Mouse (Mus musculus) embryonic facial prominence, embryonic 13.5 days (tissue): ENCODE results near the gene Cyp2d9. TPM values are rescaled to one million over a fixed set of nuclear protein-coding genes. Genes with fewer than 3 reads are reported as not detected.
"Not testable (repeated sequence)": the region's sequence is repeated elsewhere in the genome, so short reads cannot be mapped to it uniquely, and the experiment has no call there.

Experiments used
- ATAC-seq: fragments of 200-750 bp; cut with Nextera tagmentation; 2 replicates; pipeline ENCODE4 v1.8.0; 2017; ENCODE audit warnings: low read depth; ENCODE audit not compliant: insufficient number of reproducible peaks, insufficient read depth, low FRiP score, low TSS enrichment
- H3K27ac ChIP-seq: fragments of 300-500 bp; sonication (generic); 2 replicates; pipeline ENCODE4 v1.5.1; 2015; ENCODE audit warnings: moderate library complexity, mild to moderate bottlenecking, inconsistent platforms
- H3K27me3 ChIP-seq: fragments of 300-500 bp; sonication (generic); 2 replicates; pipeline ENCODE4 v1.6.1; 2015; ENCODE audit warnings: mild to moderate bottlenecking, inconsistent platforms
- H3K36me3 ChIP-seq: fragments of 300-500 bp; sonication (generic); 2 replicates; pipeline ENCODE4 v1.6.1; 2015; ENCODE audit warnings: mild to moderate bottlenecking, inconsistent platforms
- H3K4me1 ChIP-seq: fragments of 300-500 bp; sonication (generic); 2 replicates; pipeline ENCODE4 v1.6.1; 2015; ENCODE audit warnings: inconsistent platforms
- H3K4me2 ChIP-seq: fragments of 300-500 bp; sonication (generic); 2 replicates; pipeline ENCODE4 v1.6.1; 2015; ENCODE audit warnings: moderate library complexity, mild to moderate bottlenecking, inconsistent platforms
- H3K4me3 ChIP-seq: fragments of 300-500 bp; sonication (generic); 2 replicates; pipeline ENCODE4 v1.5.1; 2015; ENCODE audit warnings: mild to moderate bottlenecking, inconsistent platforms
- H3K9ac ChIP-seq: fragments of 300-500 bp; sonication (generic); 2 replicates; pipeline ENCODE4 v1.6.1; 2015; ENCODE audit warnings: mild to moderate bottlenecking, inconsistent platforms
- H3K9me3 ChIP-seq: fragments of 300-500 bp; sonication (generic); 2 replicates; pipeline ENCODE4 v1.6.1; 2016; ENCODE audit warnings: inconsistent platforms
- WGBS: fragments of 180-500 bp; shearing (Covaris S2); methylation state at CpG from one replicate; pipeline ENCODE4 v1.1.7; 2015; ENCODE audit warnings: mixed read lengths; 5-methylcytosine and 5-hydroxymethylcytosine counted together
- polyA plus RNA-seq: library from polyadenylated mRNA; unstranded; fragments of >200 nt; fragmentation: Nextera tagmentation; extraction: Ambion mirVana; gene quantifications from 2 replicates; pipeline ENCODE4 v1.2.1, GENCODE M21; 2015

The Cyp2d9 gene
- polyA plus RNA-seq: not detected in 2 replicates

GRCm38 (mm10) chr15:82433137-82433536 is at the start of gene Cyp2d9:
Cyp2d9 (plus strand) TSS chr15:82433437.
- H3K27ac ChIP-seq: no peak within 1 kb of the TSS
- no peak within 1 kb of the TSS for H3K4me2 ChIP-seq
- H3K4me1 ChIP-seq: no peaks in the 10 kb centered on the region
- ATAC-seq: no peak
- H3K9me3 ChIP-seq: peaks cover 17% of the 10 kb centered on the region
- H3K36me3 ChIP-seq: no peaks in the 10 kb centered on the region
- no peak within 1 kb of the TSS for H3K4me3 ChIP-seq
- H3K27me3 ChIP-seq: no peaks in the 10 kb centered on the region
- H3K9ac ChIP-seq: no peak within 1 kb of the TSS

GRCm38 (mm10) chr15:82385729-82386128 is 47.5 kb upstream of the Cyp2d9 start:
- H3K9me3 ChIP-seq: no peaks in the 10 kb centered on the region
- H3K4me3 ChIP-seq: no peak overlapping the region
- no peak overlapping the region for H3K4me2 ChIP-seq
- WGBS: 89% methylated on average over 2 of the region's 2 CpGs
- H3K27me3 ChIP-seq: no peaks in the 10 kb centered on the region
- peaks cover 4% of the 10 kb centered on the region for H3K4me1 ChIP-seq
- H3K36me3 ChIP-seq: no peaks in the 10 kb centered on the region
- no peak overlapping the region for H3K27ac ChIP-seq
- no peak for ATAC-seq
- H3K9ac ChIP-seq: no peak overlapping the region

- H3K27ac ChIP-seq, H3K4me3 ChIP-seq, H3K27me3 ChIP-seq, H3K4me2 ChIP-seq, H3K9ac ChIP-seq, H3K4me1 ChIP-seq, H3K9me3 ChIP-seq, ATAC-seq, H3K36me3 ChIP-seq: not testable (repeated sequence)
- 84% methylated on average over 10 of the region's 10 CpGs for WGBS
Observed at GRCm38 (mm10) chr15:82389916-82390315, 43.3 kb upstream of the Cyp2d9 start.

- H3K27me3 ChIP-seq, H3K9ac ChIP-seq, H3K27ac ChIP-seq, H3K4me2 ChIP-seq, H3K4me1 ChIP-seq, H3K9me3 ChIP-seq, ATAC-seq, H3K4me3 ChIP-seq, H3K36me3 ChIP-seq: not testable (repeated sequence)
- 90% methylated on average over 2 of the region's 2 CpGs for WGBS
Observed at GRCm38 (mm10) chr15:82393922-82394321, 39.3 kb upstream of the Cyp2d9 start, which contains the start of gene Cyp2d11. Cyp2d11 (minus strand) TSS chr15:82394022.

GRCm38 (mm10) chr15:82395955-82396354 is 37.3 kb upstream of the Cyp2d9 start:
- ATAC-seq: not testable (repeated sequence)

GRCm38 (mm10) chr15:82401516-82401915 is 31.7 kb upstream of the Cyp2d9 start:
- Histone ChIP-seq H3K27ac (no peak overlapping the region), H3K9me3 (no peaks in the 10 kb centered on the region), H3K4me2 (no peak overlapping the region), H3K36me3 (no peaks in the 10 kb centered on the region), H3K9ac (no peak overlapping the region), H3K27me3 (no peaks in the 10 kb centered on the region), H3K4me3 (no peak overlapping the region), H3K4me1 (no peaks in the 10 kb centered on the region)
- ATAC-seq: no peak
- 40% methylated on average over 2 of the region's 2 CpGs for WGBS

More at GRCm38 (mm10) chr15:82395955-82396354, 37.3 kb upstream of the Cyp2d9 start:
- not testable (repeated sequence) for H3K27me3 ChIP-seq, H3K36me3 ChIP-seq, H3K4me3 ChIP-seq, H3K4me1 ChIP-seq, H3K9ac ChIP-seq, H3K4me2 ChIP-seq, H3K27ac ChIP-seq, H3K9me3 ChIP-seq
- 87% methylated on average over 3 of the region's 3 CpGs for WGBS

GRCm38 (mm10) chr15:82402106-82402505 is 31.1 kb upstream of the Cyp2d9 start:
- H3K27ac ChIP-seq: no peak overlapping the region
- no peak overlapping the region for H3K9ac ChIP-seq
- no peak overlapping the region for H3K4me2 ChIP-seq
- H3K9me3 ChIP-seq: no peaks in the 10 kb centered on the region
- H3K36me3 ChIP-seq: no peaks in the 10 kb centered on the region
- ATAC-seq: no peak
- no peaks in the 10 kb centered on the region for H3K27me3 ChIP-seq
- no peaks in the 10 kb centered on the region for H3K4me1 ChIP-seq
- H3K4me3 ChIP-seq: no peak overlapping the region

GRCm38 (mm10) chr15:82402741-82403140 is 30.5 kb upstream of the Cyp2d9 start:
- Histone ChIP-seq H3K4me3 (no peak overlapping the region), H3K9ac (no peak overlapping the region), H3K4me1 (no peaks in the 10 kb centered on the region), H3K9me3 (no peaks in the 10 kb centered on the region), H3K36me3 (no peaks in the 10 kb centered on the region), H3K27ac (no peak overlapping the region), H3K27me3 (no peaks in the 10 kb centered on the region), H3K4me2 (no peak overlapping the region)
- no peak for ATAC-seq
- 78% methylated on average over 6 of the region's 6 CpGs for WGBS

- Histone ChIP-seq H3K4me3 (no peak overlapping the region), H3K27me3 (no peaks in the 10 kb centered on the region), H3K27ac (no peak overlapping the region), H3K4me2 (no peak overlapping the region), H3K36me3 (no peaks in the 10 kb centered on the region), H3K9ac (no peak overlapping the region), H3K4me1 (no peaks in the 10 kb centered on the region), H3K9me3 (no peaks in the 10 kb centered on the region)
- no peak for ATAC-seq
- 88% methylated on average over 9 of the region's 9 CpGs for WGBS
Observed at GRCm38 (mm10) chr15:82403606-82404005, 29.6 kb upstream of the Cyp2d9 start.

GRCm38 (mm10) chr15:82404163-82404562 is 29.1 kb upstream of the Cyp2d9 start:
- Histone ChIP-seq H3K36me3 (no peaks in the 10 kb centered on the region), H3K27ac (no peak overlapping the region), H3K4me1 (no peaks in the 10 kb centered on the region), H3K9ac (no peak overlapping the region), H3K27me3 (no peaks in the 10 kb centered on the region), H3K4me2 (no peak overlapping the region), H3K4me3 (no peak overlapping the region), H3K9me3 (no peaks in the 10 kb centered on the region)
- no peak for ATAC-seq
- 85% methylated on average over 3 of the region's 3 CpGs for WGBS

- H3K4me1 ChIP-seq: no peaks in the 10 kb centered on the region
- no peak for ATAC-seq
- H3K4me2 ChIP-seq: no peak within 1 kb of the TSS
- WGBS: 94% methylated on average over 6 of the region's 6 CpGs
- H3K36me3 ChIP-seq: no peaks in the 10 kb centered on the region
- no peak within 1 kb of the TSS for H3K27ac ChIP-seq
- H3K9ac ChIP-seq: no peak within 1 kb of the TSS
- H3K9me3 ChIP-seq: no peaks in the 10 kb centered on the region
- no peaks in the 10 kb centered on the region for H3K27me3 ChIP-seq
- H3K4me3 ChIP-seq: no peak within 1 kb of the TSS
Observed at GRCm38 (mm10) chr15:82406981-82407380, 26.3 kb upstream of the Cyp2d9 start, which contains the start of gene Cyp2d10. Cyp2d10 (minus strand) TSS chr15:82407195.

- H3K27ac ChIP-seq: no peak overlapping the region
- 78% methylated on average over 4 of the region's 4 CpGs for WGBS
Observed at GRCm38 (mm10) chr15:82407536-82407935, 25.7 kb upstream of the Cyp2d9 start.

More at GRCm38 (mm10) chr15:82407536-82407935, 25.7 kb upstream of the Cyp2d9 start:
- Histone ChIP-seq H3K4me3 (no peak overlapping the region), H3K9me3 (no peaks in the 10 kb centered on the region), H3K36me3 (no peaks in the 10 kb centered on the region), H3K4me1 (no peaks in the 10 kb centered on the region), H3K4me2 (no peak overlapping the region), H3K9ac (no peak overlapping the region), H3K27me3 (no peaks in the 10 kb centered on the region)
- ATAC-seq: no peak
